Mouse (Mus musculus) liver, embryonic 11.5 days (tissue): ENCODE results near the gene Sell. TPM values are rescaled to one million over a fixed set of nuclear protein-coding genes. Genes with fewer than 3 reads are reported as not detected.

Experiments used
- ATAC-seq: fragments of 200-750 bp; cut with Nextera tagmentation; replicated peaks from 2 replicates; pipeline ENCODE4 v1.8.0; 2017; ENCODE audit warnings: moderate number of reproducible peaks, mild to moderate bottlenecking, moderate TSS enrichment, moderate library complexity; ENCODE audit not compliant: low FRiP score
- DNase-seq: peaks from one replicate; pipeline ENCODE4 v3.0.0-alpha.2; 2017; ENCODE audit warnings: low spot score
- H3K27ac ChIP-seq: fragments of 300-500 bp; sonication (generic); 2 replicates; pipeline ENCODE4 v1.5.1; 2014; ENCODE audit warnings: mild to moderate bottlenecking, low read depth, low read length, control low read depth
- H3K27me3 ChIP-seq: fragments of 300-500 bp; sonication (generic); replicated peaks from 2 replicates; pipeline ENCODE4 v1.6.1; 2014; ENCODE audit warnings: low read length, mixed read lengths; ENCODE audit not compliant: control insufficient read depth, insufficient read depth
- H3K36me3 ChIP-seq: fragments of 300-500 bp; sonication (generic); 2 replicates; pipeline ENCODE4 v1.6.1; 2014; ENCODE audit warnings: mild to moderate bottlenecking, low read length, moderate library complexity, mixed read lengths; ENCODE audit not compliant: control insufficient read depth, insufficient read depth
- H3K4me1 ChIP-seq: fragments of 300-500 bp; sonication (generic); replicated peaks from 2 replicates; pipeline ENCODE4 v1.6.1; 2014; ENCODE audit warnings: low read length, mixed read lengths; ENCODE audit not compliant: control insufficient read depth, insufficient read depth
- H3K4me2 ChIP-seq: fragments of 300-500 bp; sonication (generic); 2 replicates; pipeline ENCODE4 v1.6.1; 2014; ENCODE audit warnings: mild to moderate bottlenecking, control low read depth, moderate library complexity
- H3K4me3 ChIP-seq: fragments of 300-500 bp; sonication (generic); 2 replicates; pipeline ENCODE4 v1.5.1; 2014; ENCODE audit warnings: low read depth, low read length, control low read depth
- H3K9ac ChIP-seq: fragments of 300-500 bp; sonication (generic); 2 replicates; pipeline ENCODE4 v1.6.1; 2014; ENCODE audit warnings: low read depth, low read length, control low read depth
- H3K9me3 ChIP-seq: fragments of 300-500 bp; sonication (generic); 2 replicates; pipeline ENCODE4 v1.6.1; 2016; ENCODE audit warnings: low read length, inconsistent platforms, mixed read lengths; ENCODE audit not compliant: control insufficient read depth
- WGBS: fragments of 180-500 bp; shearing (Covaris S2); extraction: QIAGEN DNeasy Blood & Tissue Kit; methylation state at CpG from one replicate; pipeline ENCODE4 v1.1.7; 2014; 5-methylcytosine and 5-hydroxymethylcytosine counted together
- polyA plus RNA-seq: library from polyadenylated mRNA; unstranded; fragments of >200 nt; fragmentation: Nextera tagmentation; extraction: Ambion mirVana; gene quantifications from 2 replicates; pipeline ENCODE4 v1.2.1, GENCODE M21; 2014

The Sell gene
- polyA plus RNA-seq, 1 experiment from 2014 or later = 1.5 TPM

DNA sequence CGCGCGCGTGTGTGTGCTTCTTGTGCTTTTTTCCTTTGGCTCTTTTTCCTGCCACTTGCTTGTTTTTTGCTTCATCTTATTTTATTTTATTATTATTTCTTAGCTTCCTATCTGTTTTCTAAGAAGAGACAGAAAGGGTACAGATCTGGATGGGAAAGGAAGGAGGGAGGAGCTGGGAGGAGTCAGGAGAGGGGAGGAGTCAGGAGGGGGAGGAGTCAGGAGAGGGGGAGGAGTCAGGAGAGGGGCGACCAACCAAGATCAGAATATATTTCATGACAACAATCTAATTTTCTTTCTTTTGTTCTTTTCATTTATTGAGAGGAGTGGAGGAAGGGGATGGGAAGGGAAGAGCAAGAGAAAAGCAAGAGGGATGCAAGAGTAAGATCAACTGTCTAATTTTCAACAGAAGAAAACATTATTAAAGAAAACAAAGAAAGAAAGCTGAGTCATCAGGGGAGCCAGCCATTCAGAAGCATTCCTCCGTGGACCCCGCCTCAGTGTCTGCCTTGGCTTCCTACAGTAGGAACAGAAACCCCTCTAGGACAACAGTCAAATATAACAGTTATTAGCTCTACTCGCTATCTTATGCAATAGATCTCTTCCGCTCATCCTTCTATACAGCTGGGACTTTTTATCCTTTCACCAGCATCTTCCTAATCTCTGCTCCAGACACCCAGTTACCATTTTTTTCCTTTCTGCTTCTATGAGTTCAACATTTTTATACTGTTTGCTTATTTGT lies 49.0 kb downstream of the Sell start:
- Histone ChIP-seq H3K27me3 (no peaks in the 10 kb centered on the region), H3K4me3 (no peak overlapping the region), H3K4me1 (no peaks in the 10 kb centered on the region), H3K9me3 (no peaks in the 10 kb centered on the region), H3K36me3 (no peaks in the 10 kb centered on the region), H3K9ac (no peak overlapping the region), H3K4me2 (no peak overlapping the region), H3K27ac (no peak overlapping the region)
- 91% methylated on average over 9 of the region's 9 CpGs for WGBS
- ATAC-seq (no peak), DNase-seq (no peak)

DNA sequence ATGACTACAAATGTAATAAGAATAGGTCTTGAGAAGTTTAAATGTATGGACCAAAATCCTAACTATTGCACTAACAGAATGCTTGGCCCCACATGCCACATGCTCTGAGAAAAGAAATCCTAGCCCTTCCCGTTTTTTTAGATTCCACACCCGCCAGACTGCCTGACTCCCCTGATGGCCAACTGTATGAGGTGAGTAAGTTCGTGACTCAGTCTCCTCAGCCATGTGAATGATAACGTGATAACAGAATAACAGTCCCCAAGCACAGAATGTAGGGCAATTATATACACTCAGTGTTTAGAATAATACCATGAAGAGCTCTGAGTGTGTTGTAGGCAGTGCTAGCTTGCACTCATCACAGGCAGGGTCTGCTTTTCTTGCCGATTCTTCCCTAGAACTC lies 52.5 kb downstream of the Sell start:
- 74% methylated on average over 5 of the region's 5 CpGs for WGBS
- Histone ChIP-seq H3K27me3 (no peaks in the 10 kb centered on the region), H3K4me2 (no peak overlapping the region)

GRCm38 (mm10) chr1:164114947-164115493 lies 53.2 kb downstream of the Sell start, which contains the start of gene Selp:
Selp (plus strand) TSS chr1:164115264.
- no peak within 1 kb of the TSS for H3K4me2 ChIP-seq
- no peak for DNase-seq
- no peaks in the 10 kb centered on the region for H3K9me3 ChIP-seq
- WGBS = 64% methylated on average over 8 of the region's 8 CpGs
- H3K4me3 ChIP-seq = no peak within 1 kb of the TSS
- no peak within 1 kb of the TSS for H3K27ac ChIP-seq
- H3K4me1 ChIP-seq = no peaks in the 10 kb centered on the region
- ATAC-seq = no peak
- H3K9ac ChIP-seq = no peak within 1 kb of the TSS
- H3K27me3 ChIP-seq = no peaks in the 10 kb centered on the region
- no peaks in the 10 kb centered on the region for H3K36me3 ChIP-seq

More for the DNA sequence above, 52.5 kb downstream of the Sell start:
- Histone ChIP-seq H3K36me3 (no peaks in the 10 kb centered on the region), H3K4me3 (no peak overlapping the region), H3K9ac (no peak overlapping the region), H3K9me3 (no peaks in the 10 kb centered on the region), H3K4me1 (no peaks in the 10 kb centered on the region), H3K27ac (no peak overlapping the region)
- DNase-seq (no peak), ATAC-seq (no peak)

DNA sequence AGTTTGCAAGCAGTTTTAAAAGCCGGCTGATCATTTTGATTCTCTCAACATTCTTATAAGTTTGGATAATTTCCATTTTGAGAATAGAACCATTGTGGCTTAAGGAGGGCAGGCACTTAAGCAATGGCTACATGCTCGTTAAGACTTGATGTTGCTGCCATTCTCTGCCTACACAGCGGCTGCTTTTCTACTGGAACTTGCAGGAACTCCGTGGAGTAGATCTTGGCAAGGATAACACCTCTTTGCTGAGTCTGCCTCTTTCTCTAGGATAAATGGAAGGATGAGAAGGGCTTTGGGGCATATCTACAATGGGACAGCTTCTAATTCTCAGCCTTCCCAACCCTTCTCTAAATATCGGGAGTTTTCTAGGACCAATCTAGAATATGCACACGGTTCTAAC lies 53.9 kb downstream of the Sell start:
- Histone ChIP-seq H3K27me3 (no peaks in the 10 kb centered on the region), H3K4me2 (no peak overlapping the region), H3K9me3 (no peaks in the 10 kb centered on the region), H3K4me3 (no peak overlapping the region), H3K36me3 (no peaks in the 10 kb centered on the region), H3K27ac (no peak overlapping the region), H3K4me1 (no peaks in the 10 kb centered on the region), H3K9ac (no peak overlapping the region)
- DNase-seq (no peak), ATAC-seq (no peak)
- WGBS = 79% methylated on average over 6 of the region's 6 CpGs

GRCm38 (mm10) chr1:164117869-164118268 lies 56.1 kb downstream of the Sell start:
- ATAC-seq (no peak), DNase-seq (no peak)
- no peak overlapping the region for H3K4me3 ChIP-seq
- WGBS = 81% methylated on average over 6 of the region's 6 CpGs
- no peaks in the 10 kb centered on the region for H3K36me3 ChIP-seq
- no peaks in the 10 kb centered on the region for H3K9me3 ChIP-seq
- H3K27me3 ChIP-seq = no peaks in the 10 kb centered on the region
- H3K4me1 ChIP-seq = no peaks in the 10 kb centered on the region
- no peak overlapping the region for H3K27ac ChIP-seq
- H3K9ac ChIP-seq = no peak overlapping the region
- H3K4me2 ChIP-seq = no peak overlapping the region

GRCm38 (mm10) chr1:164119892-164120776 lies 58.4 kb downstream of the Sell start:
- no peaks in the 10 kb centered on the region for H3K27me3 ChIP-seq
- no peak overlapping the region for H3K27ac ChIP-seq
- H3K9me3 ChIP-seq = no peaks in the 10 kb centered on the region
- H3K4me3 ChIP-seq = no peak overlapping the region
- DNase-seq (no peak), ATAC-seq (no peak)
- 45% methylated on average over 3 of the region's 3 CpGs for WGBS
- H3K4me1 ChIP-seq = no peaks in the 10 kb centered on the region
- H3K36me3 ChIP-seq = no peaks in the 10 kb centered on the region
- no peak overlapping the region for H3K4me2 ChIP-seq
- no peak overlapping the region for H3K9ac ChIP-seq

- Histone ChIP-seq H3K27ac (no peak overlapping the region), H3K36me3 (no peaks in the 10 kb centered on the region), H3K9ac (no peak overlapping the region), H3K9me3 (no peaks in the 10 kb centered on the region), H3K4me2 (no peak overlapping the region), H3K4me1 (no peaks in the 10 kb centered on the region), H3K4me3 (no peak overlapping the region), H3K27me3 (no peaks in the 10 kb centered on the region)
- 78% methylated on average over 3 of the region's 3 CpGs for WGBS
- ATAC-seq = no peak
- DNase-seq = no peak
These were observed 59.0 kb downstream of the Sell start for GRCm38 (mm10) chr1:164120777-164121158.

GRCm38 (mm10) chr1:164123836-164124235 lies 62.1 kb downstream of the Sell start:
- Histone ChIP-seq H3K9ac (no peak overlapping the region), H3K27ac (no peak overlapping the region), H3K27me3 (no peaks in the 10 kb centered on the region), H3K36me3 (no peaks in the 10 kb centered on the region), H3K4me1 (no peaks in the 10 kb centered on the region), H3K4me3 (no peak overlapping the region), H3K4me2 (no peak overlapping the region), H3K9me3 (no peaks in the 10 kb centered on the region)
- WGBS = 45% methylated on average over 3 of the region's 3 CpGs
- ATAC-seq (no peak), DNase-seq (no peak)
